Mouse (Mus musculus): ENCODE results near the gene Ttc32. TPM values are rescaled to one million over a fixed set of nuclear protein-coding genes. Genes with fewer than 3 reads are reported as not detected.
"Not testable (repeated sequence)": the region's sequence is repeated elsewhere in the genome, so short reads cannot be mapped to it uniquely, and the experiment has no call there.

Gene Ttc32
- polyA plus RNA-seq, 1 experiment: 18.0 TPM

- 95% methylated on average over 9 of the region's 9 CpGs for WGBS
- Histone ChIP-seq H3K4me3 (ENCODE audit: insufficient read depth, low read depth, low read length) (no peak overlapping the region), H3K27me3 (replicated peaks; ENCODE audit: control insufficient read depth, insufficient read depth, low read length) (no peaks in the 10 kb centered on the region), H3K4me1 (ENCODE audit: control insufficient read depth, insufficient read depth, low read length) (no peaks in the 10 kb centered on the region), H3K27ac (ENCODE audit: insufficient read depth, low read depth, low read length) (no peak overlapping the region), H3K36me3 (ENCODE audit: control insufficient read depth, insufficient read depth, low read length) (peaks cover 1% of the 10 kb centered on the region; the same call in 1 of the 2 replicates)
- TF ChIP-seq POLR2A (IDR thresholded peaks at IDR 0.05; ENCODE audit: low read depth, low read length): no peak
- TF ChIP-seq CTCF (conservative IDR thresholded peaks at IDR 0.05; ENCODE audit: insufficient read depth, insufficient read length, low read depth, low read length): no peak
- no peak for DNase-seq
These were observed 13.4 kb upstream of the Ttc32 start for GRCm38 (mm10) chr12:9016376-9016775.

GRCm38 (mm10) chr12:9020431-9020830, 9.4 kb upstream of the Ttc32 start:
- WGBS: 97% methylated on average over 8 of the region's 8 CpGs
- no peak for DNase-seq
- no peak overlapping the region for H3K4me3 ChIP-seq (ENCODE audit: insufficient read depth, low read depth, low read length)

GRCm38 (mm10) chr12:9020986-9021385, 8.8 kb upstream of the Ttc32 start:
- no peaks in the 10 kb centered on the region for H3K27me3 ChIP-seq (replicated peaks; ENCODE audit: control insufficient read depth, insufficient read depth, low read length)
- no peak overlapping the region for H3K4me3 ChIP-seq (ENCODE audit: insufficient read depth, low read depth, low read length)
- TF ChIP-seq CTCF (conservative IDR thresholded peaks at IDR 0.05; ENCODE audit: insufficient read depth, insufficient read length, low read depth, low read length) (no peak), POLR2A (IDR thresholded peaks at IDR 0.05; ENCODE audit: low read depth, low read length) (no peak)
- H3K4me1 ChIP-seq (ENCODE audit: control insufficient read depth, insufficient read depth, low read length): no peaks in the 10 kb centered on the region
- 69% methylated on average over 3 of the region's 3 CpGs for WGBS
- H3K27ac ChIP-seq (ENCODE audit: insufficient read depth, low read depth, low read length): no peak overlapping the region
- no peak for DNase-seq
- H3K36me3 ChIP-seq (ENCODE audit: control insufficient read depth, insufficient read depth, low read length): no peaks in the 10 kb centered on the region

More at GRCm38 (mm10) chr12:9020431-9020830, 9.4 kb upstream of the Ttc32 start:
- Histone ChIP-seq H3K36me3 (ENCODE audit: control insufficient read depth, insufficient read depth, low read length) (no peaks in the 10 kb centered on the region), H3K4me1 (ENCODE audit: control insufficient read depth, insufficient read depth, low read length) (no peaks in the 10 kb centered on the region), H3K27me3 (replicated peaks; ENCODE audit: control insufficient read depth, insufficient read depth, low read length) (no peaks in the 10 kb centered on the region), H3K27ac (ENCODE audit: insufficient read depth, low read depth, low read length) (no peak overlapping the region)
- no peak for TF ChIP-seq CTCF (conservative IDR thresholded peaks at IDR 0.05; ENCODE audit: insufficient read depth, insufficient read length, low read depth, low read length)
- TF ChIP-seq POLR2A (IDR thresholded peaks at IDR 0.05; ENCODE audit: low read depth, low read length): no peak

GRCm38 (mm10) chr12:9023031-9023430, 6.8 kb upstream of the Ttc32 start:
- no peak overlapping the region for H3K27ac ChIP-seq (ENCODE audit: insufficient read depth, low read depth, low read length)
- no peaks in the 10 kb centered on the region for H3K4me1 ChIP-seq (ENCODE audit: control insufficient read depth, insufficient read depth, low read length)
- no peaks in the 10 kb centered on the region for H3K36me3 ChIP-seq (ENCODE audit: control insufficient read depth, insufficient read depth, low read length)
- 49% methylated on average over 4 of the region's 4 CpGs for WGBS
- no peak for DNase-seq
- H3K4me3 ChIP-seq (ENCODE audit: insufficient read depth, low read depth, low read length): no peak overlapping the region
- no peaks in the 10 kb centered on the region for H3K27me3 ChIP-seq (replicated peaks; ENCODE audit: control insufficient read depth, insufficient read depth, low read length)
- TF ChIP-seq CTCF (conservative IDR thresholded peaks at IDR 0.05; ENCODE audit: insufficient read depth, insufficient read length, low read depth, low read length) (peak; percentile 18; the same call in 1 of the 2 replicates), POLR2A (IDR thresholded peaks at IDR 0.05; ENCODE audit: low read depth, low read length) (no peak)

- H3K27me3 ChIP-seq (replicated peaks; ENCODE audit: control insufficient read depth, insufficient read depth, low read length): no peaks in the 10 kb centered on the region
- H3K4me3 ChIP-seq (ENCODE audit: insufficient read depth, low read depth, low read length): no peak overlapping the region
- TF ChIP-seq POLR2A (IDR thresholded peaks at IDR 0.05; ENCODE audit: low read depth, low read length) (no peak), CTCF (conservative IDR thresholded peaks at IDR 0.05; ENCODE audit: insufficient read depth, insufficient read length, low read depth, low read length) (no peak)
- WGBS: 93% methylated on average over 14 of the region's 14 CpGs
- no peaks in the 10 kb centered on the region for H3K36me3 ChIP-seq (ENCODE audit: control insufficient read depth, insufficient read depth, low read length)
- H3K27ac ChIP-seq (ENCODE audit: insufficient read depth, low read depth, low read length): no peak overlapping the region
- no peak for DNase-seq
- no peaks in the 10 kb centered on the region for H3K4me1 ChIP-seq (ENCODE audit: control insufficient read depth, insufficient read depth, low read length)
These were observed 5.7 kb upstream of the Ttc32 start for GRCm38 (mm10) chr12:9024071-9024470.

GRCm38 (mm10) chr12:9024736-9025135, 5.1 kb upstream of the Ttc32 start:
- Histone ChIP-seq H3K27ac (ENCODE audit: insufficient read depth, low read depth, low read length) (no peak overlapping the region), H3K4me1 (ENCODE audit: control insufficient read depth, insufficient read depth, low read length) (no peaks in the 10 kb centered on the region), H3K27me3 (replicated peaks; ENCODE audit: control insufficient read depth, insufficient read depth, low read length) (no peaks in the 10 kb centered on the region), H3K4me3 (ENCODE audit: insufficient read depth, low read depth, low read length) (no peak overlapping the region), H3K36me3 (ENCODE audit: control insufficient read depth, insufficient read depth, low read length) (no peaks in the 10 kb centered on the region)
- 89% methylated on average over 13 of the region's 13 CpGs for WGBS
- TF ChIP-seq POLR2A (IDR thresholded peaks at IDR 0.05; ENCODE audit: low read depth, low read length): no peak
- no peak for TF ChIP-seq CTCF (conservative IDR thresholded peaks at IDR 0.05; ENCODE audit: insufficient read depth, insufficient read length, low read depth, low read length)
- DNase-seq: no peak

GRCm38 (mm10) chr12:9026843-9027242, 3.0 kb upstream of the Ttc32 start:
- Histone ChIP-seq H3K36me3 (ENCODE audit: control insufficient read depth, insufficient read depth, low read length) (no peaks in the 10 kb centered on the region), H3K4me3 (ENCODE audit: insufficient read depth, low read depth, low read length) (no peak overlapping the region), H3K27ac (ENCODE audit: insufficient read depth, low read depth, low read length) (no peak overlapping the region), H3K27me3 (replicated peaks; ENCODE audit: control insufficient read depth, insufficient read depth, low read length) (no peaks in the 10 kb centered on the region), H3K4me1 (ENCODE audit: control insufficient read depth, insufficient read depth, low read length) (no peaks in the 10 kb centered on the region)
- no peak for DNase-seq
- TF ChIP-seq POLR2A (IDR thresholded peaks at IDR 0.05; ENCODE audit: low read depth, low read length): no peak
- TF ChIP-seq CTCF (conservative IDR thresholded peaks at IDR 0.05; ENCODE audit: insufficient read depth, insufficient read length, low read depth, low read length): no peak

GRCm38 (mm10) chr12:9028816-9029215, 981 bp upstream of the Ttc32 start:
- not testable (repeated sequence) for H3K36me3 ChIP-seq (ENCODE audit: control insufficient read depth, insufficient read depth, low read length); H3K27me3 ChIP-seq (replicated peaks; ENCODE audit: control insufficient read depth, insufficient read depth, low read length); DNase-seq; H3K27ac ChIP-seq (ENCODE audit: insufficient read depth, low read depth, low read length); H3K4me3 ChIP-seq (ENCODE audit: insufficient read depth, low read depth, low read length); H3K4me1 ChIP-seq (ENCODE audit: control insufficient read depth, insufficient read depth, low read length)
- 98% methylated on average over 7 of the region's 7 CpGs for WGBS

Data from kidney, adult 2 months (tissue).